Mouse (Mus musculus) heart, embryonic 14.5 days (tissue): Measurements from ENCODE around the gene Hhat. TPM values are rescaled to one million over a fixed set of nuclear protein-coding genes. Genes with fewer than 3 reads are reported as not detected.

Source experiments
- ATAC-seq: fragments of 200-750 bp; cut with Nextera tagmentation; 2 replicates; pipeline ENCODE4 v1.8.0; 2017; ENCODE audit warnings: low read depth, moderate TSS enrichment; ENCODE audit not compliant: insufficient number of reproducible peaks, insufficient read depth, low FRiP score
- H3K27ac ChIP-seq, 2 experiments: fragments of 200-500 bp in 1 of 2; fragments of 300-500 bp in 1 of 2; sonication (generic) in 1 of 2; replicated peaks in 1 of 2; 2 replicates each; pipeline ENCODE4 v1.5.1; 2012 to 2014; ENCODE audit warnings: low read depth in 2 of 2, low read length in 2 of 2, control low read depth in 1 of 2, mild to moderate bottlenecking in 1 of 2, mixed read lengths in 1 of 2; ENCODE audit not compliant: control insufficient read depth in 1 of 2, insufficient read depth in 1 of 2
- H3K27me3 ChIP-seq: fragments of 300-500 bp; sonication (generic); 2 replicates; pipeline ENCODE4 v1.6.1; 2014; ENCODE audit warnings: mild to moderate bottlenecking, low read length, control low read depth; ENCODE audit not compliant: control insufficient read depth, insufficient read depth
- H3K36me3 ChIP-seq: fragments of 300-500 bp; sonication (generic); 2 replicates; pipeline ENCODE4 v1.6.1; 2014; ENCODE audit warnings: mild to moderate bottlenecking, control low read depth, low read length, mixed read lengths; ENCODE audit not compliant: control insufficient read depth, insufficient read depth
- H3K4me1 ChIP-seq, 2 experiments: fragments of 200-500 bp in 1 of 2; fragments of 300-500 bp in 1 of 2; sonication (generic) in 1 of 2; 2 replicates each; pipeline ENCODE4 v1.6.1; 2012 to 2014; ENCODE audit warnings: low read length in 2 of 2, control low read depth in 1 of 2, mixed read lengths in 1 of 2; ENCODE audit not compliant: control insufficient read depth in 2 of 2, insufficient read depth in 2 of 2
- H3K4me2 ChIP-seq: fragments of 300-500 bp; sonication (generic); 2 replicates; pipeline ENCODE4 v1.6.1; 2014; ENCODE audit warnings: mild to moderate bottlenecking, low read length
- H3K4me3 ChIP-seq, 2 experiments: fragments of 200-500 bp in 1 of 2; fragments of 300-500 bp in 1 of 2; sonication (generic) in 1 of 2; 2 replicates each; pipeline ENCODE4 v1.5.1; 2012 to 2014; ENCODE audit warnings: low read length in 2 of 2, mild to moderate bottlenecking in 2 of 2, control low read depth in 1 of 2, low read depth in 1 of 2, moderate library complexity in 1 of 2; ENCODE audit not compliant: control insufficient read depth in 1 of 2, insufficient read depth in 1 of 2
- H3K9ac ChIP-seq: fragments of 300-500 bp; sonication (generic); 2 replicates; pipeline ENCODE4 v1.6.1; 2014; ENCODE audit warnings: mild to moderate bottlenecking, low read length
- H3K9me3 ChIP-seq: fragments of 300-500 bp; sonication (generic); 2 replicates; pipeline ENCODE4 v1.6.1; 2016; ENCODE audit warnings: low read length, control low read depth; ENCODE audit not compliant: control insufficient read depth
- WGBS: fragments of 180-500 bp; shearing (Covaris S2); extraction: QIAGEN DNeasy Blood & Tissue Kit; methylation state at CpG from one replicate; pipeline ENCODE4 v1.1.7; 2014; 5-methylcytosine and 5-hydroxymethylcytosine counted together
- polyA plus RNA-seq: library from polyadenylated mRNA; unstranded; fragments of >200 nt; fragmentation: Nextera tagmentation; extraction: Ambion mirVana; gene quantifications from 2 replicates; pipeline ENCODE4 v1.2.1, GENCODE M21; 2014

Hhat gene
- polyA plus RNA-seq, 1 experiment from 2014 or later: 6.8 TPM

- Histone ChIP-seq H3K27ac (no peak overlapping the region), H3K4me3 (no peak overlapping the region), H3K36me3 (no peaks in the 10 kb centered on the region), H3K9ac (no peak overlapping the region), H3K4me2 (no peak overlapping the region), H3K27me3 (no peaks in the 10 kb centered on the region), H3K9me3 (no peaks in the 10 kb centered on the region), H3K4me1 (peaks cover 0 to under 1% of the 10 kb centered on the region in 2 experiments; a peak in 2 of 4 replicates)
- no peak for ATAC-seq
- WGBS: 42% methylated on average over 2 of the region's 2 CpGs
These were observed 172.6 kb downstream of the Hhat start for GRCm38 (mm10) chr1:192598380-192598779.

DNA sequence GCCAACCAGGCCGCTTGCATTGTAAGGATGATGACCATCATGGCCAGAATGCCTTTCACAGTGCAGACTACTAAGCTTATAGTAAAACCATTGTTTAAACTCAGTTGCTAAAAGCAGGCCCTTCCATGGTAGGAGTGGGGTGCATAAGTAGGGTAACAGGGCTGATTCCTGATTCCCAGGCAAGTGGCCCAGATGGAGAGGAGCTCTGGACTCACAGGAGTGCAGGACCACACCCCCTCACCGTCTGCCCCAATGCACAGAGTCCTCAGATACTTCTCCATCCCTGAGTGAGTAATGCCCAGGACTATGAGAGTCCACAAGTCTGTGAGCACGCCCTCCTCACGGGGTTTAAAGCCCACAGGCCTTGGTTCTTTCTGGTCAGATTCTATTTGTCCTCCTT lies 175.6 kb downstream of the Hhat start:
- H3K27me3 ChIP-seq: no peaks in the 10 kb centered on the region
- H3K4me3 ChIP-seq: no peak overlapping the region
- 63% methylated on average over 4 of the region's 4 CpGs for whole genome bisulfite sequencing
- H3K4me1 ChIP-seq: no peaks in the 10 kb centered on the region
- no peak overlapping the region for H3K9ac ChIP-seq
- no peak overlapping the region for H3K4me2 ChIP-seq
- no peaks in the 10 kb centered on the region for H3K36me3 ChIP-seq
- no peaks in the 10 kb centered on the region for H3K9me3 ChIP-seq
- no peak for ATAC-seq
- no peak overlapping the region for H3K27ac ChIP-seq

DNA sequence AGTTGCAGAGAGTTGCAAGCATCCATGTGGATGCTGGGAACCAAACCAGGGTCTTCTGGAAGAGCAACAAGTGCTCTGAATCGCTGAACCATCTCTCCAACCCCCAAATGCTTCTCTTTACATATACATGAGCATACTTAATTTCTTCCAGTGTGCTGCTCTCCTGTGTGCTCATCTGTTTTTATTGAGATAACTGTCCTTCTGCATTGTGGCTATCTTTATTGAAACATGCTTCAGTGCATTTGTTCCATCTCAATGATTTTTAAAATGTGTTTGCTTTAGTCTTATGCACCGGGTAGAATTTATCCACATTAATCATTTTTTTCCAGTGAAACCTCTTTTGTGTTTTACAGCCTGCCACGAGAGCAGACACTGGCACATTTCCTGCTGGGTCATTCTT lies 177.5 kb downstream of the Hhat start:
- 75% methylated on average over 3 of the region's 3 CpGs for WGBS
- Histone ChIP-seq H3K4me3 (no peak overlapping the region), H3K9me3 (no peaks in the 10 kb centered on the region), H3K9ac (no peak overlapping the region), H3K27ac (no peak overlapping the region), H3K27me3 (no peaks in the 10 kb centered on the region), H3K4me1 (no peaks in the 10 kb centered on the region), H3K4me2 (no peak overlapping the region), H3K36me3 (no peaks in the 10 kb centered on the region)
- ATAC-seq: no peak

GRCm38 (mm10) chr1:192587451-192587850 lies 183.6 kb downstream of the Hhat start:
- ATAC-seq: no peak
- no peak overlapping the region for H3K4me3 ChIP-seq
- H3K9me3 ChIP-seq: no peaks in the 10 kb centered on the region
- 66% methylated on average over 9 of the region's 9 CpGs for WGBS
- H3K27ac ChIP-seq: no peak overlapping the region
- H3K27me3 ChIP-seq: no peaks in the 10 kb centered on the region
- no peaks in the 10 kb centered on the region for H3K36me3 ChIP-seq
- no peak overlapping the region for H3K4me2 ChIP-seq
- no peaks in the 10 kb centered on the region for H3K4me1 ChIP-seq
- H3K9ac ChIP-seq: no peak overlapping the region

- Histone ChIP-seq H3K4me1 (no peaks in the 10 kb centered on the region), H3K4me3 (no peak overlapping the region), H3K4me2 (no peak overlapping the region), H3K27ac (no peak overlapping the region), H3K9me3 (no peaks in the 10 kb centered on the region), H3K36me3 (no peaks in the 10 kb centered on the region), H3K9ac (no peak overlapping the region), H3K27me3 (no peaks in the 10 kb centered on the region)
- no peak for ATAC-seq
These were observed 185.7 kb downstream of the Hhat start for GRCm38 (mm10) chr1:192585289-192585688.

DNA sequence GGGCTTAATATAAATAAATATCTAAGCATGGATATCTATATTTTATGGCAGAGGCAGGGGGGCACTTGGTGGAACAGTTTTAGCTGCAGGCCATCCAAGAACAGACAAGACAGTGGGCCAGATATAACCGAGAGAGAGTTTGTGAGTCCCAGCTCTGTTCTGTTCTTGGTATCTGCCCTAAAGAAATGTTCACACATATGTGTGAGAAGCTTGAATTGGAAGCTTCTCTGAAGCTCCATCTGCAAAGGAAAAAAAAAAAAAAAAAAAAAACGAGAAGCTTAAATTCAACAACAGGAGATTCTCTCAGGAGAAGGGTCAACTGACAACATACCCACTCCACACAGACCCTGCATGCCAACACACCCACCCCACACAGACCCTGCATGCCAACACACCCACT lies 188.1 kb downstream of the Hhat start:
- Histone ChIP-seq H3K9me3 (no peaks in the 10 kb centered on the region), H3K27ac (no peak overlapping the region), H3K36me3 (no peaks in the 10 kb centered on the region), H3K4me2 (no peak overlapping the region), H3K4me1 (no peaks in the 10 kb centered on the region), H3K27me3 (no peaks in the 10 kb centered on the region), H3K4me3 (no peak overlapping the region), H3K9ac (no peak overlapping the region)
- 68% methylated on average over 2 of the region's 2 CpGs for WGBS
- no peak for ATAC-seq

DNA sequence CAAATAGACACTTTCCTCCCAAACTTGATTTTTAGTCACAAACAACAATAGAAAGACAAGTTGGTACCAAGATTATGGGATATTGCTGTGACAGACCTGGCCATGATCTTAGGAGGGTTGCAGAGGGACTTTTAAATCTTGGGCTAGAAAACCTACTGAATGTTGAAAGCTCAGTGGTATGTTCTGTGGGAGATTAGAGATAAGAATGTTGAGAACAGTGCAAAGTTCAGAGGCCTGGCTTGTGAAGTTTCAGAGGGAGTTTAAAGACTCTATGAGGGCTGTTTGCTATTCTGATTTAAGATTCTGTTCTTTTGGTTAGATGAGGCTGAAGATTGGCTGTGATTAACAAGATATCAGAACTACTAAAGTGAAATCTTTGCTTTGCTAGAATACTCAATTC lies 206.3 kb downstream of the Hhat start:
- Histone ChIP-seq H3K36me3 (no peaks in the 10 kb centered on the region), H3K4me1 (no peaks in the 10 kb centered on the region), H3K27ac (no peak overlapping the region), H3K9ac (no peak overlapping the region), H3K27me3 (no peaks in the 10 kb centered on the region), H3K4me3 (no peak overlapping the region), H3K9me3 (peaks cover 19% of the 10 kb centered on the region), H3K4me2 (no peak overlapping the region)
- ATAC-seq: no peak

- ATAC-seq: no peak
- WGBS: 88% methylated on average over 1 of the region's 1 CpGs
- no peak overlapping the region for H3K9ac ChIP-seq
These were observed 211.7 kb downstream of the Hhat start for GRCm38 (mm10) chr1:192559341-192559740.

More at GRCm38 (mm10) chr1:192559341-192559740, 211.7 kb downstream of the Hhat start:
- no peak overlapping the region for H3K27ac ChIP-seq
- no peaks in the 10 kb centered on the region for H3K27me3 ChIP-seq
- no peak overlapping the region for H3K4me3 ChIP-seq
- H3K9me3 ChIP-seq: no peaks in the 10 kb centered on the region
- H3K4me1 ChIP-seq: no peaks in the 10 kb centered on the region
- H3K4me2 ChIP-seq: no peak overlapping the region
- no peaks in the 10 kb centered on the region for H3K36me3 ChIP-seq
